Mouse (Mus musculus): ENCODE measurements around the gene Gm11938. TPM values are rescaled to one million over a fixed set of nuclear protein-coding genes. Genes with fewer than 3 reads are reported as not detected.

The Gm11938 gene
- polyA plus RNA-seq (2015; fragmentation: Nextera tagmentation; extraction: Ambion mirVana) = not detected in 2 replicates

GRCm38 (mm10) chr11:99603208-99603607 is at the start of gene Gm11938:
TSS of gene Gm11938 (minus strand) at chr11:99603308.

DNA sequence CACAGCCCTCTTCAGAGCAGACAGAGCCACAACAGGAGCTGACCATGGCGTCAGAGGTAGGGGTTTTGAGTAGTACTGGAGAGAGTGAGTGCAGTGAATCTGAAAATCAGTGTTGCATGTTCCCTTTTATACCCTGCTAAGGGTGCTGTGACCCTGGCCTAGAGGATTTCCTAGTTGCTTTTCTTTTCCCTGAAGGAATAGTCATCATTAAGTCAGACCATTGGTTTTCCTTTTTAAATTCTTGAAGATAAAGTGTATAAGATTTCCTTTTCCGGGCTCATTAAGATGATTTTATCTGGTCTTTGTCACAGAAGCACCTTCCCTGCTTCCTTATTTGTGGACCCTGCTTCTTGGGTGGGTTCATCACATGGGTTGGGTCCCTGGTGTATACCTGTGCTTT is 47.0 kb upstream of the Gm11938 start, which contains the start of gene Gm11555:
Gene Gm11555 (minus strand): TSS at position 101 of the 400 bp plus-strand sequence.

GRCm38 (mm10) chr11:99643635-99644139 is 40.6 kb upstream of the Gm11938 start, which contains the start of gene Krtap4-7:
TSS of gene Krtap4-7 (minus strand) at chr11:99644089.

GRCm38 (mm10) chr11:99634653-99635134 is 31.6 kb upstream of the Gm11938 start, which contains the start of gene Krtap4-2:
TSS of gene Krtap4-2 (minus strand) at chr11:99635084.

DNA sequence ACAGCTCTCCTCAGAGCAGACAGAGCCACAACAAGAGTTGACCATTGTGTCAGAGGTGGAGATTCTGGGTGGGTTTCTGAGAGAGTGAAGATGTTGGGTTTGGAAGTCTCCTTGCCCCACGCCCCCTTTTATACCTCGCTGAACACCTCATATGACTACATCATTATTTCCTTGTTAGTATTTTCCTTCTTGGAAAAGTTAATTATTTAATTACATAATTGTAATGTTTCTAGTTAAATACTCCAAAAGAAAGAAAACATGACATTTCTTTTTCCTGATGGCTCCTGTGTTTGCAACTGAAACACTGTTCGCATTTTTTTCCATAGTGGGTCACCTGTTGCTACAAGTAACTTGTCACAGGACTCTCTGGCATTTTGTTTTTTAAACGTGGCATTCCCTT is 25.0 kb upstream of the Gm11938 start, which contains the start of gene Krtap4-1:
Gene Krtap4-1 (minus strand): TSS at position 101 of the 400 bp plus-strand sequence.

DNA sequence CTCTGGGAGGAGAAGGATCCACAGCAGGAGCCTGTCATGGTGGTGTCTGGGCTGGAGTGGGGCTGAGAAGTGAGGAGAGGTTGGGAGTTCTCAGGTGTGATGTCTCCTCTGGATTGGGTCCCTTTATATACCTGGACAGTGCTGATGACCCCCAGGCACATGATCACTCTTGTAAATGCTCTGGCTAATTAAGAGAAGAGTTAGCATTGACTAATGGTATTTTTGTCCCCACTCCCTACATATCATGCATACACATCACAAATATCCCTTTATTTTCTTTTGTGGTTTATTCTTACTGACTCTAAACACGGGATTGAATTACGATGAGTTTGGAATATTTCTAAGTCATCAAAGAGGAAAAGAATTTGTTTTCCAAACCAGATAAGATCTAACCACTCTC is 17.2 kb upstream of the Gm11938 start, which contains the start of gene Gm11562:
Gene Gm11562 (minus strand): TSS at position 101 of the 400 bp plus-strand sequence.

DNA sequence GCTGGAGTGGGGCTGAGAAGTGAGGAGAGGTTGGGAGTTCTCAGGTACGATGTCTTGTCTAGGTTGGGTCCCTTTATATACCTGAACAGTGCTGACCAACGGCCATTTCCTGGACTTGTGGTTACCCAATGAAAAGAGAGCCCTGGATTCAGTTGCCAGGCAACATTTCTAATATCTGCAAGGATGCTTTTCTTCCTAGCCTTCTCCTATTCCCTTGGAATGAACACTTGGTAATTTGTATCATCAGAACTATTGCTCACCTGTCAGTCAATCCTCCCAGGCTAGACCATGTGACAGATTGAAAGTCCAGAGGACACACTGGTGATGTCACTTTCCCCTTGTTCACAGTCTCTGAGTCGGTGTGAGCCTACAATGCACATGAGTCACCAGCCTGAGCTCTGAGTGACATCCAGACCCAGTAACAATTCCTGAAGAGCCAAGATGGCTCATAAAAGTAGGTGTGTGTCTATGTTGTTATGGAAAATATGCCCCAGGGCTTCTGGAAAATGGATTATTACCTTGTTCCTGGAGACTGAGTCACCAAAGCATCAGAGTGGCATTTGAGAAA is 11.8 kb upstream of the Gm11938 start, which contains the start of gene Krtap2-4:
Gene Krtap2-4 (minus strand): TSS at position 51 of the 568 bp plus-strand sequence.

DNA sequence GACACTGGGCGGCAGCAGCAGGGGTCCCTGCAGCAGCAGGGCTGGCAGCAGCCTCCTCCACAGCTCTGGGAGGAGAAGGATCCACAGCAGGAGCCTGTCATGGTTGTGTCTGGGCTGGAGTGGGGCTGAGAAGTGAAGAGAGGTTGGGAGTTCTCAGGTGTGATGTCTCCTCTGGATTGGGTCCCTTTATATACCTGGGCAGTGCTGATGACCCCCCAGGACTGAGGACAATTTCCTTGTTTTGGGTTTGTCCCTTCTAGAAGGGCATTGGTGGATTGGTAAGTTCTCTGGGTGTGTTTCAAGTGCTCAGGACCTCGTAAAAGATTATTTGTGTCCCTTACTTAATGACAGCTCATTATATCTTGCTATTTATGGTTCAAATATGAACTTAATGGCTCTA is 7.0 kb upstream of the Gm11938 start, which contains the start of gene Gm11937:
Gene Gm11937 (minus strand): TSS at position 101 of the 400 bp plus-strand sequence.

GRCm38 (mm10) chr11:99597742-99598141 is 5.4 kb downstream of the Gm11938 start, which contains the start of gene Krtap9-3:
TSS of gene Krtap9-3 (minus strand) at chr11:99598105.

GRCm38 (mm10) chr11:99590981-99591380 is 12.1 kb downstream of the Gm11938 start, which contains the start of gene Krtap1-3:
TSS of gene Krtap1-3 (minus strand) at chr11:99591339.

GRCm38 (mm10) chr11:99583245-99583704 is 19.8 kb downstream of the Gm11938 start, which contains the start of gene Krtap1-4:
TSS of gene Krtap1-4 (minus strand) at chr11:99583654.

GRCm38 (mm10) chr11:99580636-99581035 is 22.5 kb downstream of the Gm11938 start, which contains the start of gene Krtap1-5:
TSS of gene Krtap1-5 (minus strand) at chr11:99581016.

GRCm38 (mm10) chr11:99566530-99566929 is 36.6 kb downstream of the Gm11938 start, which contains the start of gene Krtap3-1:
TSS of gene Krtap3-1 (minus strand) at chr11:99566630.

GRCm38 (mm10) chr11:99559366-99559765 is 43.7 kb downstream of the Gm11938 start, which contains the start of gene Gm11939:
TSS of gene Gm11939 (minus strand) at chr11:99559466.

DNA sequence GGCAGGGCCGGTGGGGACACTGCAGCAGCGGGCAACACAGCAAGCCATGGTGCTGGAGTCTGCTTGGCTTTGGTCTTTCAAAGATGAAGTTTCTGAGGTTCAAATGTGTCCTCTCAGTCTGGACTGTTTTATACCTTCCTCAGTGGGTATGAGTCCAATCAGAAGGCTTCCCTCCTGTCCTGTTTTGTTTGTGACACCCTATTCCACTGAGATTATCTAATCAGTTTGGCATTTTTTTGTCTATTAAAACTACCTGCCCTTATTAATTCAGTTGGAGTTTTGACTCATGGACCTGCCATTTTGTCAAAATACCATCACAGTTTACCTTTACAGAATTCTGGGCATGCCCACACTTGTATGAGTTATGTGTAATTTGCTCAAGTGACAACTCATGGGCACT is 46.4 kb downstream of the Gm11938 start, which contains the start of gene Krtap3-2:
Gene Krtap3-2 (minus strand): TSS at position 101 of the 400 bp plus-strand sequence.

Other genes with a start within 250 kb of the Gm11938 start
- gene Krt28, start 228.4 kb downstream of the Gm11938 start, polyA plus RNA-seq (2015; fragmentation: Nextera tagmentation; extraction: Ambion mirVana) = 0.45 and 0.55 TPM in 2 replicates
- 37.8 and 38.5 TPM in 2 replicates for gene Krt10, start 213.9 kb downstream of the Gm11938 start, polyA plus RNA-seq (2015; fragmentation: Nextera tagmentation; extraction: Ambion mirVana)
- gene Krt12, start 181.0 kb downstream of the Gm11938 start, polyA plus RNA-seq (2015; fragmentation: Nextera tagmentation; extraction: Ambion mirVana) = 0.21 and 0.27 TPM in 2 replicates
- gene Krt20, start 165.2 kb downstream of the Gm11938 start, polyA plus RNA-seq (2015; fragmentation: Nextera tagmentation; extraction: Ambion mirVana) = 0.08 and 0.19 TPM in 2 replicates
- 0.33 and 0.57 TPM in 2 replicates for gene Krt23, start 110.2 kb downstream of the Gm11938 start, polyA plus RNA-seq (2015; fragmentation: Nextera tagmentation; extraction: Ambion mirVana)
- not detected in 2 replicates for gene Krt39, start 82.0 kb downstream of the Gm11938 start, polyA plus RNA-seq (2015; fragmentation: Nextera tagmentation; extraction: Ambion mirVana)
- gene Krt40, start 60.1 kb downstream of the Gm11938 start, polyA plus RNA-seq (2015; fragmentation: Nextera tagmentation; extraction: Ambion mirVana) = not detected in 2 replicates
- gene Krtap3-3, start 52.4 kb downstream of the Gm11938 start, polyA plus RNA-seq (2015; fragmentation: Nextera tagmentation; extraction: Ambion mirVana) = not detected in 2 replicates
- gene Krtap3-2, start 46.5 kb downstream of the Gm11938 start, polyA plus RNA-seq (2015; fragmentation: Nextera tagmentation; extraction: Ambion mirVana) = not detected in 2 replicates
- gene Gm11939, start 43.8 kb downstream of the Gm11938 start, polyA plus RNA-seq (2015; fragmentation: Nextera tagmentation; extraction: Ambion mirVana) = not detected in 2 replicates
- gene Krtap3-1, start 36.7 kb downstream of the Gm11938 start, polyA plus RNA-seq (2015; fragmentation: Nextera tagmentation; extraction: Ambion mirVana) = not detected in 2 replicates
- gene Krtap1-5, start 22.3 kb downstream of the Gm11938 start, polyA plus RNA-seq (2015; fragmentation: Nextera tagmentation; extraction: Ambion mirVana) = not detected in 2 replicates
- gene Krtap1-4, start 19.7 kb downstream of the Gm11938 start, polyA plus RNA-seq (2015; fragmentation: Nextera tagmentation; extraction: Ambion mirVana) = not detected in 2 replicates
- gene Krtap1-3, start 12.0 kb downstream of the Gm11938 start, polyA plus RNA-seq (2015; fragmentation: Nextera tagmentation; extraction: Ambion mirVana) = not detected in 2 replicates
- not detected in 2 replicates for gene Krtap9-3, start 5.2 kb downstream of the Gm11938 start, polyA plus RNA-seq (2015; fragmentation: Nextera tagmentation; extraction: Ambion mirVana)
- gene Gm11937, start 6.9 kb upstream of the Gm11938 start, polyA plus RNA-seq (2015; fragmentation: Nextera tagmentation; extraction: Ambion mirVana) = not detected in 2 replicates
- not detected in 2 replicates for gene Krtap2-4, start 11.5 kb upstream of the Gm11938 start, polyA plus RNA-seq (2015; fragmentation: Nextera tagmentation; extraction: Ambion mirVana)
- gene Gm11562, start 17.1 kb upstream of the Gm11938 start, polyA plus RNA-seq (2015; fragmentation: Nextera tagmentation; extraction: Ambion mirVana) = not detected in 2 replicates
- gene Krtap4-1, start 24.9 kb upstream of the Gm11938 start, polyA plus RNA-seq (2015; fragmentation: Nextera tagmentation; extraction: Ambion mirVana) = not detected in 2 replicates
- not detected in 2 replicates for gene Krtap4-2, start 31.8 kb upstream of the Gm11938 start, polyA plus RNA-seq (2015; fragmentation: Nextera tagmentation; extraction: Ambion mirVana)
- gene Krtap4-7, start 40.8 kb upstream of the Gm11938 start, polyA plus RNA-seq (2015; fragmentation: Nextera tagmentation; extraction: Ambion mirVana) = not detected in 2 replicates
- gene Gm11555, start 46.9 kb upstream of the Gm11938 start, polyA plus RNA-seq (2015; fragmentation: Nextera tagmentation; extraction: Ambion mirVana) = not detected in 2 replicates
- not detected in 2 replicates for gene Gm11563, start 55.7 kb upstream of the Gm11938 start, polyA plus RNA-seq (2015; fragmentation: Nextera tagmentation; extraction: Ambion mirVana)
- gene Krtap4-6, start 62.7 kb upstream of the Gm11938 start, polyA plus RNA-seq (2015; fragmentation: Nextera tagmentation; extraction: Ambion mirVana) = not detected in 2 replicates
- not detected in 2 replicates for gene Gm14190, start 87.4 kb upstream of the Gm11938 start, polyA plus RNA-seq (2015; fragmentation: Nextera tagmentation; extraction: Ambion mirVana)
- not detected in 2 replicates for gene Gm14180, start 131.0 kb upstream of the Gm11938 start, polyA plus RNA-seq (2015; fragmentation: Nextera tagmentation; extraction: Ambion mirVana)
- gene Gm11595, start 169.6 kb upstream of the Gm11938 start, polyA plus RNA-seq (2015; fragmentation: Nextera tagmentation; extraction: Ambion mirVana) = not detected in 2 replicates
- not detected in 2 replicates for gene Krtap4-8, start 177.4 kb upstream of the Gm11938 start, polyA plus RNA-seq (2015; fragmentation: Nextera tagmentation; extraction: Ambion mirVana)
- gene Krtap4-9, start 181.9 kb upstream of the Gm11938 start, polyA plus RNA-seq (2015; fragmentation: Nextera tagmentation; extraction: Ambion mirVana) = not detected in 2 replicates
- gene Gm11596, start 190.2 kb upstream of the Gm11938 start, polyA plus RNA-seq (2015; fragmentation: Nextera tagmentation; extraction: Ambion mirVana) = not detected in 2 replicates
- not detected in 2 replicates for gene Gm11569, start 195.6 kb upstream of the Gm11938 start, polyA plus RNA-seq (2015; fragmentation: Nextera tagmentation; extraction: Ambion mirVana)
- gene Gm11554, start 201.1 kb upstream of the Gm11938 start, polyA plus RNA-seq (2015; fragmentation: Nextera tagmentation; extraction: Ambion mirVana) = not detected in 2 replicates
- gene Krtap4-13, start 206.6 kb upstream of the Gm11938 start, polyA plus RNA-seq (2015; fragmentation: Nextera tagmentation; extraction: Ambion mirVana) = not detected in 2 replicates
- not detected in 2 replicates for gene Gm11564, start 212.4 kb upstream of the Gm11938 start, polyA plus RNA-seq (2015; fragmentation: Nextera tagmentation; extraction: Ambion mirVana)
- not detected in 2 replicates for gene 2300003K06Rik, start 234.8 kb upstream of the Gm11938 start, polyA plus RNA-seq (2015; fragmentation: Nextera tagmentation; extraction: Ambion mirVana)
- gene Krtap4-16, start 248.3 kb upstream of the Gm11938 start, polyA plus RNA-seq (2015; fragmentation: Nextera tagmentation; extraction: Ambion mirVana) = not detected in 2 replicates

Data from neural tube, postnatal 0 days (tissue).